Mouse (Mus musculus) kidney, postnatal 14 days (tissue): ENCODE data around the gene Rnps1.
"Not testable (repeated sequence)": the region's sequence is repeated elsewhere in the genome, so short reads cannot be mapped to it uniquely, and the experiment has no call there.

Experiments
- DNase-seq: peaks from one replicate; pipeline ENCODE4 v3.0.0; 2022; ENCODE audit warnings: mixed read lengths

Gene Rnps1

GRCm38 (mm10) chr17:24414230-24414976, at the start of gene Rnps1:
Rnps1 (plus strand) TSS chr17:24414565.
- peak; percentile 97 for DNase-seq

- peak; percentile 39 for DNase-seq
Measured at GRCm38 (mm10) chr17:24365863-24366262, 48.5 kb upstream of the Rnps1 start.

- DNase-seq = peak; percentile 44
Measured at GRCm38 (mm10) chr17:24375094-24375712, 39.2 kb upstream of the Rnps1 start.

GRCm38 (mm10) chr17:24375886-24376285, 38.5 kb upstream of the Rnps1 start:
- DNase-seq = no peak

- DNase-seq = no peak
Measured at GRCm38 (mm10) chr17:24378496-24378895, 35.9 kb upstream of the Rnps1 start.

DNA sequence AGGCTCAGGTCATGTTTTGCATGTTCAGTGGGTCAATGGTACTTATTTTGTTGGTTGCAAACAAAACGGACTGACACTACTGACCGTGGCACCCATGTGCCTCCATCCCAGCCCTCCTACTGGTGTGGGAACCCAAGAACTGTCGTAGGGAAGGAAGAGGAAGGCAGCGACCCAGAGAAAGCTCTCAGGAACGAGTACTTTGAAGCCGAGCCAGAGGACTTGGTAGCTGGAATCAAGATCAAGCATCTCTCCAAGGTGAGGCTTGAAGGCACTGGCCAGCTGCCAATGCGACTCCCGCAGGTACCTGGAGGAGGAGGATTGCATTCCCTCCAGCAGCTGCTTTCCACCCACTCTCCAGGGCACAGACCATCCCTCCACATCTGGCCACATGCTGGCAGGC, 30.6 kb upstream of the Rnps1 start:
- no peak for DNase-seq

DNA sequence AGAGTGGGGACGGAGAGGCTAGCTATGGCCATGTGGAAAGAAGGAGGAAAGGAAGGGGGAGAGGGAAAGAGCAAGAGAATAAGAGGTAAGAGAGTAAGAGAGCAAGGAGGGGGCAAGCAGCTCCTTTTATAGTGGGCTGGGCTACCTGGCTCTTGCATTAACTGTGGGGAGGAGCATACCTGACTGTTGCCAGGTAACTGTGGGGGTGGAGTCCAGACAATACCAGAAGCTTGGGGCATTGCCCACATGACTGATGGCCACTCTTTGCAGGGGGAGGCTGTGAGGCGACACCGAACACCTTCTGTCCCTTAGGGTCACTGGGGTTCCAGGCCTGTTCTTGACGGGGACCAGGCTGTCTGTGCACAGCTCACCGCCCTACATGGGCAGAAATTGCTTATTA, 25.7 kb upstream of the Rnps1 start:
- no peak for DNase-seq

DNA sequence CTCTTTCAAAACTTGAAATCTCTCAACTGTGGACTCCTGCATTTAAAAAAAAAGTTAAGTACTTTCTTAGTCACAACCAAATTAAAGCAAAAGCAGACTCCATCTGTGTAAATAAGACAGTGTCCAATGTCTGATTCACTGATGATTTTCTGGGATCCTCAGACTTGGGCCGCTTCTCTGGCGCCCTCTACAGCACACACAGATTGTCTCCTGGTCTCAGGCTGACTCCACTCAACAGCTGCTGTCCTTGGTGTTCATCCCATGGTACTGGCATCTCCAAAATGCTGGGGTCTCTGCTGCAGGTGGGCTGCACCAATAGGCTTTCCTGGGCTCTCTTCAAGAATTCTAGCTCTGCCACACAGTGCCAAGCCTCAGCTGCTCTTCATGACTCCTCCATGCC, 24.5 kb upstream of the Rnps1 start:
- DNase-seq = peak; percentile 77

DNA sequence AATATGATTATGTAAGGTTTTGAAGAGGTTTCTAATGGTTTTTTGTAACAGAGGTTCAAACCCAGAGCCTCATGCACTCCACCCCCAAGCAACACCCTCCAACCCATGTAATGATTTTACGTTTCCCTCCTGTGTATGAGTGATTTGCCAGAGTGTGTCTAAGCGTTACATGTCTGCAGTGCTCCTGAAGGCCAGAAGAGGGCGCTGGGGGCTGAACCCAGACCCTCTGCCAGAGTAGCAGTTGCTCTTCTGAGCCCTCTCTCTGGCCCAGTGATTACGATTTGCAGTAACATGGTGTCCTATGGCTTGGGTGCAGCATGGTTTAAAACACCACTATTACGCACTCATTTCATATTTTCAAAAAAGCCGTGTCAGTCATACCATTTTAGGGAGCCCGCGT, 23.2 kb upstream of the Rnps1 start:
- no peak for DNase-seq

DNA sequence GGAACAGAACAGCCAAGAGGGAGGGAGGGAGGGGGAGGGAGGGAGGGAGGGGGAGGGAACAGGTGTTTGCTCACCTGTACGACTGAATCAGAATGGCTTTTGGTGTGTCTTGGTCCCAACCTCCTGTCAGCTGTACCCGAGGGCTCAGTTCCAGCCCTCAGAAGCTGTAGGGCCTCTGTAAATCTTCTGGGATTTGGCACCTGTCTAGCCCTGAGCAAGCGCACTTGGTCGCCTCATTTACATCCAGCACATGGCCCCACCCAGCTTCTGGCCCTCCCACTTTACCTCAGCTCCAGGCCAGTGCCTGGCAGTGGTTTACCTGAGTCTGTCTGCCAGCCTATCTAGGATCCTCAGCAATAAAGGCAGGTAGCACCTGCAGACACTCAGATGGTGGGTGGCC, 20.8 kb upstream of the Rnps1 start:
- no peak for DNase-seq

GRCm38 (mm10) chr17:24394456-24394855, 19.9 kb upstream of the Rnps1 start:
- no peak for DNase-seq

DNA sequence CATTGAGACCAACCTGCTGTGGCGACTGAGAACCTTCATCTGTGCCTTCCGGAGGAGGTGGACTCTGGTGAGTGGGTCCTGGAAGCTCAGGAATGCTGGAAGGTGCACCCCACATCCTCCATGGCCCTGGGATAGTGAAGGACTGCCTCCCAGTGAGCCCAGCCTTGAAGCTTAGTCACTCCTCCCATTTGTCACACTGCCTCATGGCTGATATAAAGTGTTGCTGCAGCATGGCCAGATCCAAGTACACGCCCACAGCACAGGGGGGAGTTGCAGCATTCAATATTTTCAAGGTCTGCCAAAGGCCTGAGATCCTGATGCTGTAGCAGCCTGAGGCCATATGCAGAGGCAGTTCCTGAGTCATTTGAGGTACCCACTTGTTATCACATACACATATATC, 12.0 kb upstream of the Rnps1 start:
- no peak for DNase-seq

DNA sequence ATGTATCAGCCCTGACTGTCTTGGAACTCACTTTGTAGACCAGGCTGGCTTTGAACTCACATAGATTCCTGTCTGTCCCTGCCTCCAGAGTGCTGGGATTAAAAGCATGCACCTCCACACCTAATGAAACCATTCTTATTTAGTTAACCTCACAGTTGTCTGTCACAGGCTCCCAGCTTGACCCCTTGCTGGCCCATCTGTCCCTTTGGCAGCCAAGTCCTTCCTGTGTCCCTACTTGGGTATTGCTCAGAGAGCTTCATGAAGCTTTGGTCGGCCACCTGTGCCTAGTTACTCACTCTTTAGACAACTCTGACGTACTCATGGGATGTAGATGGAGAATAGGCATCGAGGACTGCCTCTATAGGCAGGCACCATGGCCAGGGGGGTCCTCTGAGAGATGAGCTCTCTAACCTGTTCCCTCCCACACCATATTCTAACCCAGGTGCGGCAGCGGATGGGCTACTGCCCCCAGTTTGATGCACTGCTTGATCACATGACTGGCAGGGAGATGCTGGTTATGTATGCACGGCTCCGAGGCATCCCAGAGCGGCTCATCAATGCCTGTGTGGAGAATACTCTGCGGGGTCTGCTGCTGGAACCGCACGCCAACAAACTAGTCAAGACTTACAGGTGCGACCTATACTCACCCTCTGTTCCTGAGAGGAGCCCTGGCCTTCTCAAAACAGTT, 7.1 kb upstream of the Rnps1 start:
- no peak for DNase-seq

DNA sequence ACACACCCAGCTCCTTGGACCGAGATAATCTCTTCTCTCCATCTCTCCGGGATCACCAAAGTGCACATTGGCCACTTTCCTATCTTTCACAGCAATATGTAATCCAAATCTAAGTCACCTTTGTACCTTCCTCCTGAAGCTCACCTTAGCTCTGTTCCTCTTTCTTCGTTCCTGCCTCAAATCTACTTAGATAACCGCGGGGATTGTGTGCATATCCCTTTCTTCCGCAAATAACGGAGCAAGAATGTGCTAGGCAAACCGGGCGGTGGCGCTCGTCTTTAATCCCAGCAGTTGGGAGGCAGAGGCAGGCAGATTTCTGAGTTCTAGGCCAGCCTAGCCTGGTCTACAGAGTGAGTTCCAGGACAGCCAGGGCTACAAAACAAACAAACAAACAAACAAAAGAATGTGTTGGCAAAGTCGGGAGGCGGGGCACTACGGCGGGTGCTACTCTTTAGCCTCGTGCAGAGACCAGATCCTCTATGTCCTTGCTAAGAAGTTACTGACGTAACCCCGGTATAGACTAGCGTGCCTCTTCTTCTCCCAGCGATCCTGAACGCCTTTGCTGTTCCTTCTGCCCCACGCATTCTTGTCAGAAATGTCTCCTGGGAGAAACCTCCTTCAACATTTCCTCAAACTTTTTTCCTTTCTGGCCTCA, 681 bp upstream of the Rnps1 start:
- peak; percentile 24 for DNase-seq

- no peak for DNase-seq
Measured at GRCm38 (mm10) chr17:24415011-24415410, 646 bp downstream of the Rnps1 start.

- no peak for DNase-seq
Measured at GRCm38 (mm10) chr17:24416051-24416652, 1.8 kb downstream of the Rnps1 start.

DNA sequence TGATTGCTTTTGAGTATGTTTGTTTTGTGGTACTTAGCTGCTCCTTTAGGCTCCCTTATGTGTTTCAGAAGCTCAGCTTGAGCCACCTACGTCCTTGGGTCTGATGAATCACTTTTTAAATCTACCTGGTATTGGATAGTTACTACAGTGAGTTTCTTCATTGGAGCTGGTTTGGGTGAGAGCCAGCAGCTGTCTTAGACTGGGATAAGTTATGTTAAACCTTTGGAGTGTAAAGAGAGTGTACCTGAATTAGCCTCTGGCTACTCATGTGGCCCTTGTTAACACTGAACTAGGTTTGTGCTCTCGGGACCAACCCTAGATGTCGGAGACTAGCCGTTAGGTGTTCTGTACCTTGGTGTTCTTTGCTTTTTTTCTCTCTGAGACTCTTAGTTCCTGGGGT, 8.7 kb downstream of the Rnps1 start:
- DNase-seq = no peak

GRCm38 (mm10) chr17:24424489-24424888, 10.1 kb downstream of the Rnps1 start:
- no peak for DNase-seq

DNA sequence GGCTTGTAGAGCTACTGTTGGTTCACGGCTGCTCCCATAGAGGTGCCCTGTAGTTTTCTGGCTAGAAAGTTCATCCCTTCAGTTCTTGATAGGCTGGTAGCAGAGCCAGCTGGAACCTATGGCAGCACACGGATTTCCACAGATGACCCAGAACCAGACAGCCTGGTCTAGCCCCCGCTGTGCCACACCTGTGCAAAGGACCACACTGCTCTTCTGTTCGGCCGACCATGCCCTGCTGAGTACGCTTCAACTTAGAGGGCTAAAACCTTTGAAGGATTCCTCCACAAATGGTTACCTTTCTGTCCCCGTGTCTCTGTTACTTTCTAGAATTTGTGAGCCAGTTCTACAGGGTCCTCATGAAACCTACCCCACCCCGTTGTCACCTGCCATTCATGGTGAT, 11.0 kb downstream of the Rnps1 start:
- DNase-seq = not testable (repeated sequence)

GRCm38 (mm10) chr17:24425905-24426304, 11.5 kb downstream of the Rnps1 start:
- no peak for DNase-seq

GRCm38 (mm10) chr17:24426471-24427169, 12.3 kb downstream of the Rnps1 start, which contains the start of gene Eci1:
Eci1 (plus strand) TSS chr17:24426641.
- peak; percentile 97 for DNase-seq

DNA sequence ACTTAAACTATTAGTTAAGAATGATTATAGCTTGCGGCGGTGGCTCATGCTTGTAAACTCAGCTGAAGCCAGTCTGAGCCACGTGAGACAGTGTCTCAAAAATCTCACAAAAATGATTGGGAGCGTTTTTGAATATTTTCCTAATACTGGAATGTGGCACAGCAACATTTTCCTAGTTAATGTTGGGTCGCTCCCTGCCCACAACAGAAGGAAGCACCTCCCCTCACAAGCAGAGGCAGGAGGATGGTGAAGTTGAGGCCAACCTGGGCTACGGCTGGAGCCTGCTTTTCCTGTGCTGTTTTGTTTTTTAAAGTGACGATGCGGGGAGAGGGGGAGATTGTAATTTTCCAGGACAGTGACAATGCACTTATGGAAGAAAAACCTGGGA, 12.8 kb downstream of the Rnps1 start:
- DNase-seq = peak; percentile 45
